Mouse (Mus musculus) adrenal gland, postnatal 36 days (tissue): ENCODE results near the gene St8sia2. TPM values are rescaled to one million over a fixed set of nuclear protein-coding genes. Genes with fewer than 3 reads are reported as not detected.

Experiments used
- DNase-seq, 2 experiments: peaks; one replicate each; pipeline ENCODE4 v3.0.0; 2021; ENCODE audit warnings: mixed read lengths in 1 of 2
- long read RNA-seq, 2 experiments: library from polyadenylated mRNA; stranded (forward); transcript quantifications; one replicate each; pipeline ENCODE4 v2.0.0; 2021; ENCODE audit warnings: borderline sequencing depth in 2 of 2
- total RNA-seq, 2 experiments: library from RNA; stranded (reverse); gene quantifications; 2 replicates each; pipeline ENCODE4 v1.2.3; 2021

Gene St8sia2
- 1 to 10 TPM in 1 of 2 experiments, under 1 TPM in 1; 0.43 to 1.3 TPM for total RNA-seq
- long read RNA-seq, experiment 1, result 0 reads
- long read RNA-seq, experiment 2, result 0 reads

DNA sequence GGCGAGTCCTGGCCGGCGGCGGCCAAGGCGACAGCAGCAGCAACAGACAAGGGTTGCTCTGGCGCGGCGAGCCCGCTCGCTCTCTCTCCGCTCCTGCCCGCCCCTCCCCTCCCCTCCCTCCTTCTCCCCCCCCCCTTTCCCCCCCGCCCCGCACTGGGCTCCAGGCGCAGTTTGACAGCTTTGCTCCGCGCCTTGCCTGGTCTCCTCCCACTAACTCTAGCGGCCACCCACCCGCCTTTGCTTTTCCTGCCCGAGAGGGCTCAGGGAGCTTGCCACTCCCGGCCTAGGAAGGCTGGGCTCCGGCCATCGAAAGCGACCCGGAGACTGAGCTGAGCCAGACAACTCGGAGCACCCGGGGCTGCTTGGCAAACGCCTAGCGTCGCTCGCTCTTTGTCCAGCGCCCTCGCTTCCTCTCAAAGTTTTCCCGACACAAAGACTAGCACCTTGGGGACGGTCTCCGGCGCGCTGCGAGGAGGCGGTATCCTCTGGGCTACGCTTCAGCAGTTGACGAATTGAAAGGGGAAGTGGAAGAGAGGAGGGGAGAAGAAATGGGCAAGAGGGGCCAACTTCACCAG is at the start of gene St8sia2:
Gene St8sia2 (minus strand): TSS at position 90 of the 575 bp plus-strand sequence.
- DNase-seq, result peak; percentile 64 to 73

DNA sequence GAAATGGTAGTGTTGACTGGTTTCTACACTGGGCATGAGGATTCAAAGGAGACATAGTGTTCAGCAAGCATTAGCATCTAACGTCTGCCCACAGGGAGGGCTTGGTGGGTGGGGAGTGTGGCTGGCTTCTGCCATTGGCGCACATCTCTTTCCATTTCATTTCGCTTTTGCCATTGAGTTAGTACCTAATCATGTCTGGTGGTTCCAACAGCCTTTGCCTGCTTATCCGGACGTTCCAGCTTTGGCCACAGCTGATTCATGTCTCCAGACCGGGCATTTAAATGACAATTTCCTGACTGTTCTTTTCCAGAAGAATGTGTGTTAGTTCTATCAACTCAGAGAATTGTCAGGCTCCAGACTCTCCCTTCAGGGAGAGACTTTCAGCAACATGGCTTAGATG is 47.6 kb upstream of the St8sia2 start:
- DNase-seq, result no peak

DNA sequence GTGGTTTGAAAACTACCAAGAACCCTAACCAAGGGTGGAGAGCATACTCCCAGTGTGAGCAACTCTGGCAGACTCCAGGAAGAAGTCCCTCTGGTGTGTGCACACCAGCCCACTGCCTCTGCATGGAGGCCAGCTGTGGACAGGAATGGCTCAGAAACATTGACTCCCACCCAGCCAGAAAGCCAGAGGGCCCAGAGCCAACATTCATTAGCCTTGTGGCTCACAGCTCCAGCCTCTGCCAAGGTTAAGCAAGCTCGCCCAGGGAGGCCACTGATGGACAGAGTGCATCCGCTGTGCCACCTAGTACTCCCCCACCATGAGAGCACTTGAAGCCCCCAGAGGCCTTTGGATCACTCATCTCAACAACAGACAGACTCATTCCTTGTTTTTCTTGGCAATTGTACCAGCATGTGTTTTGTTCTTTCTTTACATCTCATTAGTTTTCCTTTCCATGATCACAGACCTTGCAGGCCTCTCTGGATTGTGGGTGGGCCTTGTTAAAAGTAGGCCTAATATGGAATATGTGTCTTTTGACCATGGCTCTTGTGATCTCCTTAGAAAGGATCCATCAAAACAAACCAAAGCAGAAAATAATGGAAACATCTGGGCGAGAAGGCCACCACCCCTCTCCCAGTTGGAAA is 46.9 kb upstream of the St8sia2 start:
- DNase-seq, result peak; percentile 5 to 9

DNA sequence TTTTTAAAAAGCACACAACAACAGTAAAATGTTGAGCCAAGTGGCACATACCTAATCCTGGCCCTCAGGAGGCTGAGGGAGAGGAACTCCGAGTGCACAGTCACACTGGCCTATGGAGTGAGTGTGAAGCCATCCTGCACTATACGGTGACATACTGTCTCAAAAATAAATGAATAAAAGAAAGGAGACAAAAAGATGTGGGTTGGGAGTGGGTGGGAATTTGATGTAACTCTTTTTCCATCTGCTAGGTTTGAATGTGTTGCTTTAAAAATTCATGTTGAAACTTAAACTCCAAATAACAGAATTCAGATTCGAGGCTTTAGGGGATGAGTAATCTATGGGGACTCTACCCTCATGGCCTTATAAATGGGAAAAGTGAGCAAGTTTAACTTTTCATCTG is 46.2 kb upstream of the St8sia2 start:
- no peak for DNase-seq

DNA sequence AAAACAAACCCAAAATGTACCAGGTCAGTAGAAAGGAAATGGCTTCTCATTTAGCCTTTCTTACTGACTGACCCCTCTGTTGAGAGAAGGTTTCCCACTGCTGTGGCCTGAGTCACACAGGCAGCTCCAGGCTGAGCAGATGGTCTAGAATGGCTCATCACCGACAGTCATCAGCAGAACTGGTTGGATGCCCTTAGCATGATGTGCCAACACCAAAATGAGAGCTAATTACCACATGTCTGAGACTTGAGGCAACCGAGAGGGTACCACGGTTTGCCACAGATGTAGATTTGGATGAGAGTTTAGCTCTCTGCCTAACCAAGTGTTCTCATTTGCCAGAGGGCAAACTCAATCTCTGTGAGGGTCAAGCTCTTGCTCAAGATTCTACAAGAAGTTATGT is 42.3 kb upstream of the St8sia2 start:
- DNase-seq, result no peak

DNA sequence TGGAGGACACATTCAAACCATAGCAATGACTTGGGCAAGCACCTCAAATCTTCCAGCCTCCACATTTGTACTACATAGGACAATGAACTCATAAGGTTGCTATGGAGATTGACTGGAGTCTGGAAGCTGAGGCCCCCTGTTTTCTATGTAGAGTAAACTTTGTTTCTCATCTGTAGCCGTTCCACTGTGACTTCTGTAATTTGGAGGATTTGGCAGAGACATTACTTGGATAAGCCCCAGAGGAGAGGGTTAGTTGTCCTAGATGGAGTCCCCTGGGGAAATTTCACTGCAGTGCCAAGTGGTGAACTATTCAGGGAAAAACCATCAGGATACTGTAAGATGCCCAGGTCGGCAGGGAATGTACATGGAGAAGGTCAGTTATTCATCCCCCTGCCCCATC is 34.1 kb upstream of the St8sia2 start:
- DNase-seq, result no peak

DNA sequence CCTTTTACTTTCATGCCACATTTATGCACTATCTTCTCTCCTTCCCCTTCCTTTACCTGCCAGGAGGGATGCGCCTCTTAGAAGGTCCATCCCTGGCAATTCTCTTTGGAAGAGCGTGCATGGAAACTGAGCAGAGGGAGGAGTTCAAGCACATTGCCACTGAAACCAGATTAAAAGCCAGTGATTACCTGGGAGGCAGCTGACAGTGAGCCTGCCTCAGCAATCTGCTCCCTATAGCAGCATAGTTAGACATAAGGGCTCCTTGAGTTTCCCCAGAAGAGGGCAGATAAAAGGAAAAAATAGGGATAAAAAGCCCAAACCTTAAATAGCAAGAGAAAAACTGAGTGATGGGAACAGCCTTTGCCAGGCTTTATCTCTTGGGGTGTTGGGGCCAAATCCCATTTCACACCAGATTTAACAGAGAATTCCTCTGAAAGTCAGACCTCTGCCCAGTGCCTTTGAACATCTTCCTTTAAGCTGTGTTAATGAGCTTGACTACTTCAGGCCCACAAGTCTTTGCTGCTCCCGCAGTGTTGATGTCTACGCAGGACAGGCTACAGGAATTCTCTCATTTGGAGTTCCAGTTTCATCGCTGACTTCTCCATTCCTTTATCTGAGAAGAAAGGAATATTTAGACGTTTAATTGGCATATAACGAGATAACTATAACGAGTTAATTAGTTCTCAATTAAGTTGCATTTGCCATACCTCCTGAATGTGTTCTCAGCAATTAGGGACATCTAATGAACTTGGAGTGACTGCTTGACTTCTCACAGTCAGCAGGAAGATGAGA is 31.9 kb upstream of the St8sia2 start:
- DNase-seq, result no peak

DNA sequence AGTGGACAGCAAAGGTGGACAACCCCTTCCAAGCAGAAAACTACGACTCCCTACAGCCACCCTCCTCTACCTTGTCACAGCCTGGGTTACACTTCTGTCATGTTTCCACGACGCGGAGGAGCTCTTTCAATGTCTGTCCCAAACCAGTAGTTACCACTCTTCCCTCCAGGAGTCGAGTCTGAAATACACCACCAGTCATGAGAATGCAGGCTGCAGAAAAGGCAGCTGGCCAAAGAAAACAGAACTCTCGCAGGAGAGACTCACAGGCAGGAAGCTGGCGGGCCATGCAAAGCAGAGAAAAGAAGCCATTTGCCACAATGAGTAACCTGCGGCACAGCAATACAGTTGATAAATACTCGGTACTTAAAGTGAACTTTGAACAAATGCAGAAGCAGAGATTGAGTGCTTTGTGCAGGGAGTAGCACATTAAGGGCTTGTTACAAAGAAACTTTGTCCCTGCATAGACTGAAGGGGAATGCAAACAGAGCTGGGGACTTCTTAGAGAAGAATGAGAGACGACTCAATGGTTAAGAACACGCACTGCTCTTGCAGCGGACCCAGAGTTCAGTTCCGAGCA is 30.2 kb upstream of the St8sia2 start:
- DNase-seq, result peak; percentile 50 to 67

DNA sequence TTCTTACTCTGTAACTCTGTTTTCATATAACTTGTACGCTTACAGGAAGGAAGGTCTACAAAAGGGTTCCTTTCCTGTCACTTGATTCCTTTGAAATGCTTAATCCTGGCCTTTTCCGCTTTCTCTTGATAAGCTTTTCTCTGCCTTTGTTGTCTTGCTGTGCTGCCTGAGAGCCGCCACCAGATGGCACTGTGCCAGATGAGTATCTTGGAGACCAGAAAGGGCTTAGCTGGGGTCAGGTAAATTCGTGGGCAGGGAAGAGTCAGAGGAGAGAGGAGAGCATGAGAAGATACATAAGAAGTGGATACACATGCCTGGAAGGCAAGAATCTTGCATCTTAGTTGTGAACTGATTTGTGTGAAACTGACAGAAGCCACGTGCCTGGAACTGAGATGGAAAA is 11.5 kb upstream of the St8sia2 start:
- DNase-seq, result peak; percentile 78 to 80

DNA sequence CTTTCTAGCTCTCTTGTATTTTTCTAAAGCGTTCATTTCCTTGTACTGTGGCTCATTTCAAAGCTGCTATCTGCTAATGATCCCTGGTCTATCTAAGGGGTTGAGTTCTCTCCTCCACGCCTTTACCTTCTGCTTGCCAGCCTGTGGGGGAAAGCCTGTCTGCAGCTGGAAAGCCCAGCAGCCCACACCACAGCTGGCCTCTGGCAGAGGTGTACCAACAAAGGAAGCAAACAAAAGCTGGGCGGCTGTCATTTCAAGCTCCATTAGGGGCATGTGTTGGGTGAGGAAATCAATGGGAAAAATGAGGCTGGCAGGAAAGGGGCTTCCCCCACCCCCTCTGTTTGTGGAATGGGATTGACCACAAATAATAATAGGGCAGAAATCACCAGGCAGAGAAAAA is 10.7 kb upstream of the St8sia2 start:
- no peak for DNase-seq

DNA sequence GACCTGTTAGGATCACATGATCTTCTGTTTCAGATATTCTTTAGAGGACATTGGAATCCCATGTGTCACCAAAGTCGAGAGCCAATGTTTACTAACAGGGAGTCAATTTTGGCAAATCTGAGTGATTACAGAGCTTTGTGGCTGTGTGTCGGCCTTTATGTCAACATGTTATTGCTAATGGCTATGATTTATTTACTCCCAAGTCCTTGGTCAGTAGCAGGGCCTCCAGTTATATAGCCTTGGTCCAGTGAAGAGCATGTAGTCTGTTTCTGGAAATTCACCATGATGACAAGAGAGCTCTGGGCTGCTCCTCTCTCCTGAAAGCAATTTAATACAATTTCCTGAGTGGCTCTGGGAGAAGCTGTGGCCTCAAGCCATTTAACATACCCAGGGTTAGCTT is 9.1 kb upstream of the St8sia2 start:
- peak; percentile 8 to 9 for DNase-seq

DNA sequence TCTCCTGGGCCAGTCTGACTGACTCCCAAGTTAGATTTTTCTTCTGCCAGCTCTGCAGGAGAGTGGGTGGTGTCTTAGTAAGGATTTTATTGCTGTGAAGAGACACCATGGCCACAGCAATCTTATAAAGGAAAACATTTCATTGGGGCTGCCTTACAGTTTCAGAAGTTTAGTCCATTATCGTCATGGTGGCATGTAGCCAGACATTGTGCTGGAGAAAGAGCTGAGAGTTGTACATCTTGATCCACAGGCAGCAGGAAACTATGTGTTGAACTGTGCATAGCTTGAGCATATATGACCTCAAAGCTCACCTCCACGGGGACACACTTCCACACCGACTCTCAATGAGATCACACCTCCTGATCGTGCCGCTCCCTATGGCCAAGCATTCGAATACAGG is 8.3 kb upstream of the St8sia2 start:
- no peak for DNase-seq

DNA sequence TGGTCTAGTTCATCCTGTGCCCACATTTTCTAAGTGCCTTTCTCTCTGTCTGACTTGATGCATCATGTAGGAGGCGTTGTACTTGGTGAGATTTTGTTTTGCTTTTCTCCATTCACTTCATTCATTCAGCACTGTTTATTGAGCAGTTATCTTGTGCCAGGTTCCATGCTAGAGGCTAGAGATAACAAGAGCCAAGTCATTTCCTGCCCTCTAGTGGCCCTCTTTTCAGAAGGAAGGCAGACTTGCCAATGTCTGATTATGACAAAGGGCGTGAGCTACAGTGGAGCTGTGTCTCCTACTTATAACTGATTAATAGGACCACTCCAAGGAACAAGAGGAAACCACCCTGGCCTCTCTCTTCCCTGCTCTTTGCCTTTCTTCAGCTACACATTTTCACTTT is 3.1 kb upstream of the St8sia2 start:
- DNase-seq, result no peak

DNA sequence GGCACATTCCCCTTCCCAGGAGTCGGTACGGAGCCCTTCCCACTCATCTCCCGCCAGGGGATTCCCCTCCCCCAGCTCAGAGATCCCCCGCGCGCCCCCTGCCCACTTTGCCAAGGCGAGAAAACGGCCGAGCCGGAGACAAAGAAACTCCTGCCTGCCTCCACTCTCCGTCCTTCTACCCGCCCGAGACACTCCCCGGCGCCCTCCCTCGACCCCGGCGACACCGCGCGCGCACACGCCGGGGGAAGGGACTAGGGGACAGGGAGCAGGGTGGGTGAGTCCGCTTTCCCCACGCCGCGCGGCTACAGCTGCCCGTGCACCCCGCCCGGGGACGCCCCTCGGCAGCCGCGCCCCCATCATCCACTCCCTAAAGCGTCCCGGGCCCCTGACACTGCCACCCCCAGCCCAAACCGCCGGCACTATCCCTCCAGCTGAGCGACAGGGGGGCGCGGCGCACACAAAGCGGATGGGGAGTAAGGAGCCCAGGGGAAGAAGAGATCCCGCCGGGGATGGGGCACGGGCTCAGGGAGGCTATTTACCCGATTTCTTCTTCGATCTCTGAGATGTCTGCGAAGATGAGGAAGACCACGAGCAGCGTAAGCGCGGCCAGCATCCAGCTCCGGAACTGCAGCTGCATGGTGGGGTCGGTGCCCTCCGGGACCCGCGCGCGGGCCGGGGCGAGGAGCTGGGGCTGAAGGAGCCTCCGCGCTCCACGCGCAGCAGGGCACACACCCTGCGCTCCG is 461 bp downstream of the St8sia2 start:
- peak; percentile 10 to 12 for DNase-seq

DNA sequence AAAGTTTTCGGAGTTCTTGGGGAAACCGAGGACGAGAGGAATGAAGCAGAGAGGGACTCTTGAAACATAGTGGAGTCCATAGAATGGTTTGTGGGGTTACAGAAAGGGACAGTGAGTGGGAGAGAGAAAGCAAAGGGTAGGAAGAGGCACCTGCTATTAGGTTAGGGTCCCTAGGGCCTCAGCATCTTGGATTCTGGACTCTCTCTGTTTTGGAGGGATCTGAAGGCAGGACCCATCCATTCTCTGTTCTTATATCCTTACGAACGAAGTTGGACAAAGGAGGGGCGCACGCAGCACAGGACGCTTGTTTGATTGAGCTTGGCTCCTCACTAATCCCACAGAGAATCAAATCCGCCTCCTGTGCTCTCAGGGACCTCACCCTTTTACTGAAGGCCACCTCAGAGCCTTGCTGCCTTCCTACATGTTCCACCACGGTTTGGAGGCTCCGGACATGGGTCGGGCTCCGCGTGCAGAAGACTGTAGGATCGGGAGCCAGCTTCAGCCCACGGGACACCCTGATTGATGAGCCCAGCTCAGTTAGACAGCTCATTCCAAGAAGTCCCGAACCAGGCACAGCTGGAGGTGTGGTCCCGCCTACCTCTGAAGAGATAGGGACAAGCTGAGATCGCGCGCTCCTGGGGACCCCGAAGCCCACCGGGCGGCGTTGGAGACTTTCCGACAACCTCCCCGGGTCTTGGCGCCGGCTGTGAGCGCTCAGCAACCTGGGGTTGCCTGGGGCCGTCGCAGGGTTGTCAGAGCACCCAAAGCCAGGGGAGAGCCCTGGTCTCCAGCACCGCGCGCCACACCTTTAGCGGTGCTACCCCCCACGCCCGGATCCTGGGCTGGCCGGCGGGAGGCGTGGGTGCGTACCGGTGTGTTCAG is 1.3 kb downstream of the St8sia2 start:
- DNase-seq, result peak in 1 of 2 experiments; percentile 12

DNA sequence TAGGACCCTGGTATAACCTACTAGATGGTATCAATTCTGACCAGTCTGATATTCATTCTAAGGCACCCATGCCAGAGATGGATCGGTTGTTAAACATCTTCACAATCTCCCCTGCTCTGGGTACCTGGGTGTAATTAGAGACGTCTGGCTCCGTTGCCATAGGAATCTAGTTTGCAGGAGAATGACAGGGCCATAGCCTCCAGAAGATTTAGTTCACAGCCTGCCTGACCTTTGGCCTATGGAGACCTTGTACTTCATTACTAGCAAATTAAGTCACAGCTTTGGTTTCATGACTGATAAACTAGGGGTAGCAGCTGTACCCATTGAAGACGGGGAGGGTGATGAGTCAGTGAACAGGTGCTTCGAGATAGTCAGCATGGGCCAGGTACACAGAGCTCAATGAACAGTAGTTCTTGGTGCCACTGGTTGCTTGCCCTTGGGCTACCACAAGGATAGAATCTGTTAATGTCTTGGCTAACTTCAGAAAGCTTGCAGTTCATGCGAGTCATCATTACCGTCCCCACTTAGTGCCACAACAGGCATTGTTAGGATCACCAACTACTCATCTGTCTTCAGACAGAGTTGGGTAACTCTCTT is 4.4 kb downstream of the St8sia2 start:
- no peak for DNase-seq

DNA sequence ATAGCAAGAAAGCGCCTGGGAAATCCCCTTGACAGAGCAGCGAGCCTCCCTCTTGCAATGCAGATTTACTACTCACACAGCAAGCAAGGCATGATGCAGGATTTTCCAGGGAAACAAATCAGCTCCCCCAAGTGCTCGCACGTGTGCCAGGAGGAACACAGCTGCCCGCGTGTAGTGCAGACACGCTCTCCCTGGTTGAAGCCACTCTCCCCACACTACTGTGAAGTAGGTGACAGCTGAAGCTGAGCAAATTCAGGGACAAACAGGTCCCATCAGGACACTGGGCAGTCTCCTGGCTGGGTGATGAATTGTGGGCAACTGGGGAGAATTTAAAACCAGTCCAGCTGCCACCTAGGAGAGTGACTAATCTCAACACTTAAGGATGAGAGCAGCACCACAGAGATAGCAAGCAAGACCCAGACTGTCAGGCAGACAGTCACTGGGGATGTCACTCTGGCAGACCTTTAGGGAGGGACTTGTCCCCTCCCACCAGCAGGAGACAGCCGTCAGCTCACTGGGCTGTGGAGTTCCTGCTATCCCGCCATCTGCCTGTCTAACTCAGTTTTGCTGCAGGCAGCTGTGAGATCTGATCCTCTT is 6.6 kb downstream of the St8sia2 start:
- no peak for DNase-seq

DNA sequence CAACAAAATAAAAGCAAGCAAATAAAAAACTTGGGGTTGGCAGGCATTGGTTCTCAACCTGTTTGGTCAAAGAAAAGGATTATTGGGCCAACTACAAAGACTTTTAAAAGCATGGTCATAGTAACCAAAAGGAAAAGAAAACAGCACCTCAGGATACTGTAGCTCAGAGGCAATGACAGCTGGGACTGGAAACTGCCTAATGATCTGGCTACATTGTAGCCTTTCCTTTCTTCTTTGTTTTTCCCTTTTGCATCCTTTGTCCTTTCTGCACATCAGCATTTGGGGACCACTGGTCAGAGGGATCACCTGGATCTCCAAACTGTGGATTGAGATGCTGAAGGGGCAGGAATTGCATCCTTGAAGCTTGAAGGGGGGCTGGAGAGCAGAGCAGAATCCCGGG is 7.1 kb downstream of the St8sia2 start:
- DNase-seq, result no peak

DNA sequence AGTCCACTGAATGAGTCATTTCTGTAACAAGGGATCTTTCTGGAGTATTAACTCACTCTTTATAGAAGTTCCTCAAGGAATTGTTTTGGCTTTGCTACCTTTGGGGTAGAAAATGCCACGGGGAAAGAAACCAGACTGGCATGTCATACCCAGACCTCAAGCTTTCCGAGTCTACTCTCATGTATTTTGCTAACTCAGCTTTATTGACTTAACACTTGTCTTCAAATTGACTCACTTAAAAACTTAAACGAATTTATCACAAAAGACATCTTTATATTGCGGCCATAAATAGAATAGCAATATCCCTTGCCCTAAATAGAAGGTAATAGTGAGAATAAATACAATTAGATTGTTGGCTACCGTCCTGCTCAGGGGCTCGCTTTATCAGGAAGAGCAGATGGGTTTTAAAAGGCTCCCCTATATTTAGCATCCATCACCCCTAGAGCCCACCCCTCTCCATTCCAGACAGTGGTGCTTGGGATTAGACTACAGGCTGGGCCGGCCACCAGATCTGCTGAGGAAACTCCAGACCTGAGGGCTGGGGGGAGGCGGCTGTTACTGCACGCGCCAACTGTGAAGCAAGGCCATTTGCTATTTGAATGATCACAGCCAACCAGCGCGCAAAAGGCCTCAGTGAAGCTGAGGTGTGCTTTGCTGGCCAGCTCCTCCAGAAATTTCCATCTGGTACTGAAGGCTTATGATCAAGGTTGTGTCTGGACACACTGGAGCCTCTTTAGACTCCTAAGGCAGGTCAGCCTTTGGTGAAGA is 12.6 kb downstream of the St8sia2 start:
- DNase-seq, result no peak

DNA sequence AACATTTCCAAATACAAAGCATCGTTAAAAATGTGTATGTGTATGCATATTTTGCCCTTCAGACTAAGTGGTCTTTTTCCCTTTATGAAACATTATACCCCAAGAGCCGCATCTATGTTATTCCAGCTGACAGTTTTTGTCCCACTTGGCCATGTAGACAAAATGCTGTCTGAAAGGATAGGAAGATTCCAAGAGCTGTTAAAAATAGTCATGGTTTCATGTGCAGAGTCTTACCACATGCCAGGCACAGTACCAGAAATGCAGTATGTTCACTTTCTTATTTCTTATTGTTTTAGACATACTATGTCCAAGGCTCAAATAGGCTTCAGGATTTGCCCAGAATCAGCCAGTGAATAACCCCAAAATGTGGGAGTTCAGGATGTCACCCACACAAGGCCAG is 24.1 kb downstream of the St8sia2 start:
- no peak for DNase-seq
